In the genomic region with DNA sequence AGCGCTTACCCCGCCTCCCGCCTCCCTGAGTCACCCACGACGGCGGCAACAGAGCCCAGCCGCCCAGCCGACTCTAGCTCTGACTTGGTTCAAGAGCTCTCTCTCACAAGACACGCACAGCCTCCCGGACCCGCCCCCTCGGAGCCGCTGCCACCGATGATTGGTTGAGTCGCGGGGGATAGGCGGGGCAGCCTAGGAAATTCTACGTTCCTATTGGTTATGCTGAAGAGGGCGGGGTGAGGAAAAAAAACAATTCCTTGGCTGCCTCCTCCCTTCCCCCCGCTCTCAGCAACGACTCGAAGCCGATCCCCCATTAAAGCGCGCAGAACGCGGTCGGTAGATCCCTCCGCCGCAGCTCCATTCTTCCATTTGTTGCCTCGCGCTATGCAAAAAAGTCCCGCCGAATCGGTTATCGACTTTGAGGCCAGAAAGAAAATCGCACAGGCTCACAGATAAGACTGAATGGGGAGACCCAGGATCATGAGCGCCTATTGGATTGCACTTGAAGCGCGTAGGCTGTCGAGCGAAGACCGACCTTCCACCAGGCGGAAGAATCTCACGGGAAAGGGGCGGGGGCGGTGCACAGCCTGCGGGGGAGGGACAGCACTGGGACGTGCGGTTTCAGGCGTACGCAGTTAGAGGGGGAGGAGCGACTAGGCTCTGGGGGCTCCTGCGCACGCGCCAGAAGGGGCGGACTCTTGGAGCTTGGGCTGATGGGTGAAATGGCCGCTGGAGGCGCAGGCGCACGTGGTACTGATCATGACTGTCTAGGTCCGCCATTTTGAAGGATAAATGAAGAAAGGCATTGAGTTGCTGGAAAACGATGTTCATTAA, we compare ENCODE assay signal across 1 mouse cellular context.
A peak's percentile ranks its signal among the peaks of the same experiment; 100 is the strongest.
TF ChIP-seq lines count a peak whose summit lies in the region.

A gene (minus strand): TSS at position 162 of the 834 bp plus-strand sequence.

TF ChIP-seq in MEL, 35 proteins besides CTCF, POLR2A, EP300 and RAD21 (continued from another document):
- TF ChIP-seq E2F4 (IDR thresholded peaks at IDR 0.05; ENCODE audit: borderline replicate concordance, low read depth, low read length) (peak; percentile 47; the same call in 1 of the 2 replicates), MYC (IDR thresholded peaks at IDR 0.05; ENCODE audit: low read depth, low read length) (peak; percentile 99), SIN3A (IDR thresholded peaks at IDR 0.05; ENCODE audit: low read length) (peak; percentile 84), MAX (IDR thresholded peaks at IDR 0.05; ENCODE audit: low read length) (peak; percentile 99), UBTF (IDR thresholded peaks at IDR 0.05; ENCODE audit: borderline replicate concordance, insufficient read depth, low read depth, low read length) (0 out of 2 replicates have a peak, but pooled peaks have one; percentile 70), GABPA (IDR thresholded peaks at IDR 0.05; ENCODE audit: low read depth, low read length) (no peak), SMC3 (IDR thresholded peaks at IDR 0.05; ENCODE audit: low read depth, low read length) (no peak), JUND (IDR thresholded peaks at IDR 0.05; ENCODE audit: low read depth, low read length) (no peak), HCFC1 (IDR thresholded peaks at IDR 0.05; ENCODE audit: low read depth, low read length) (peak; percentile 78), ZC3H11A (IDR thresholded peaks at IDR 0.05; ENCODE audit: low read depth, low read length) (peak; percentile 21; the same call in 1 of the 2 replicates), ETS1 (IDR thresholded peaks at IDR 0.05; ENCODE audit: low read depth, low read length) (peak; percentile 54), TCF12 (IDR thresholded peaks at IDR 0.05; ENCODE audit: low read depth, low read length) (peak; percentile 42; the same call in 1 of the 2 replicates), ZKSCAN1 (IDR thresholded peaks at IDR 0.05; ENCODE audit: low read depth, low read length) (no peak), NELFE (IDR thresholded peaks at IDR 0.05; ENCODE audit: low read depth, low read length) (peak; percentile 90), TBP (IDR thresholded peaks at IDR 0.05; ENCODE audit: low read depth, low read length) (peak; percentile 53), KAT2A (conservative IDR thresholded peaks at IDR 0.05; ENCODE audit: low read depth, low read length) (peak; percentile 69; the same call in 1 of the 2 replicates), CHD1 (IDR thresholded peaks at IDR 0.05; ENCODE audit: low read depth, low read length) (no peak)
